In genomic region chr7:125555351-125555872, GRCm38 (mm10) we compare ENCODE assay signal across 12 mouse cellular contexts. TPM values are rescaled to one million over a fixed set of nuclear protein-coding genes. Genes with fewer than 3 reads are reported as not detected.
DNase-seq lines count a peak whose midpoint lies in the region; ATAC-seq and TF ChIP-seq lines count a peak whose summit lies in the region.
"Had no signal": no experiment of that assay in that cellular context is flagged by ENCODE, and none has a peak within 500 bp of the region (broad histone marks: within the 10 kb centered on the region; RNA-seq: fewer than 3 reads in every experiment).

No protein-coding gene starts in this region.

- peaks cover 32% of the 10 kb centered on the region for H3K4me1 ChIP-seq in heart, postnatal 0 days (ENCODE audit: control insufficient read depth, insufficient read depth)
- peaks cover 15% of the 10 kb centered on the region for H3K4me1 ChIP-seq in heart, embryonic 11.5 days (ENCODE audit: control insufficient read depth, insufficient read depth, low read length)
- peaks cover 97% of the 10 kb centered on the region for H3K4me1 ChIP-seq in G1E (ENCODE audit: insufficient read depth, low read depth, low read length)
- peaks cover 14% of the 10 kb centered on the region for H3K4me1 ChIP-seq in hindbrain, embryonic 12.5 days

- no peak for TF ChIP-seq EP300 in heart, postnatal 0 days (IDR thresholded peaks at IDR 0.05; ENCODE audit: low read depth)

- H3K4me2 ChIP-seq in heart, postnatal 0 days (ENCODE audit: low read depth, low read length): peak overlapping the region; percentile 20; the same call in 1 of the 2 replicates
- no peak overlapping the region for H3K4me2 ChIP-seq in heart, embryonic 11.5 days
- no peak overlapping the region for H3K4me2 ChIP-seq in hindbrain, embryonic 12.5 days (replicated peaks)
- H3K4me2 ChIP-seq: embryonic facial prominence, embryonic 15.5 days; neural tube, embryonic 12.5 days; stomach, embryonic 15.5 days had no signal

- no peak overlapping the region for H3K9ac ChIP-seq in heart, postnatal 0 days (replicated peaks; ENCODE audit: low read depth, low read length)
- no peak overlapping the region for H3K9ac ChIP-seq in heart, embryonic 11.5 days (ENCODE audit: low read depth, low read length)
- no peak overlapping the region for H3K9ac ChIP-seq in hindbrain, embryonic 12.5 days
- H3K9ac ChIP-seq: embryonic facial prominence, embryonic 15.5 days; neural tube, embryonic 12.5 days; stomach, embryonic 15.5 days had no signal

- DNase-seq in heart, postnatal 0 days (ENCODE audit: low spot score): no peak
- DNase-seq in G1E (ENCODE audit: low spot score): peak; percentile 72
- DNase-seq in kidney, adult 18-20 months: no peak
- no peak for DNase-seq in left cerebral cortex, adult 8-10 months (ENCODE audit: low spot score in 2 of 2)
- DNase-seq: kidney, adult 11 months had no signal

- H3K4me3 ChIP-seq in heart, postnatal 0 days (ENCODE audit: low read depth, low read length): no peak overlapping the region; the same call in 1 of the 2 replicates
- H3K4me3 ChIP-seq in heart, embryonic 11.5 days (ENCODE audit: low read depth, low read length): no peak overlapping the region
- peak overlapping the region; percentile 85; the same call in 1 of the 2 replicates for H3K4me3 ChIP-seq in G1E (ENCODE audit: low read depth, low read length)
- H3K4me3 ChIP-seq in hindbrain, embryonic 12.5 days: no peak overlapping the region
- H3K4me3 ChIP-seq: embryonic facial prominence, embryonic 15.5 days; neural tube, embryonic 12.5 days; stomach, embryonic 15.5 days had no signal

- no peak for ATAC-seq in heart, postnatal 0 days (ENCODE audit: insufficient read depth, low read depth)
- ATAC-seq in heart, embryonic 11.5 days (replicated peaks; ENCODE audit: insufficient number of reproducible peaks, low FRiP score, low TSS enrichment): no peak
- ATAC-seq in G1E (ENCODE audit: extremely low read depth, insufficient number of reproducible peaks, low FRiP score, poor library complexity, severe bottlenecking): peak; percentile 26; the same call in 1 of the 2 replicates
- ATAC-seq in hematopoietic stem cell, adult 5-6 weeks (replicated peaks in 1 of 2; ENCODE audit: insufficient read depth in 1 of 2, low FRiP score in 2 of 2, low TSS enrichment in 1 of 2, low read depth in 1 of 2, poor library complexity in 2 of 2, severe bottlenecking in 2 of 2): peak; percentile 58 to 67
- peak; percentile 58 for ATAC-seq in megakaryocyte, adult 5-6 weeks (ENCODE audit: poor library complexity, severe bottlenecking)
- no peak for ATAC-seq in hindbrain, embryonic 12.5 days (ENCODE audit: low FRiP score)

- WGBS in heart, postnatal 0 days: 69% methylated on average over 7 of the region's 7 CpGs
- whole genome bisulfite sequencing in heart, embryonic 11.5 days (ENCODE audit: insufficient replicate concordance): 74% methylated on average over 7 of the region's 7 CpGs
- 82% methylated on average over 7 of the region's 7 CpGs for WGBS in hindbrain, embryonic 12.5 days

- peak overlapping the region; percentile 14; the same call in 1 of the 2 replicates for H3K27ac ChIP-seq in heart, postnatal 0 days (ENCODE audit: low read depth)
- no peak overlapping the region for H3K27ac ChIP-seq in heart, embryonic 11.5 days (ENCODE audit: low read depth, low read length)
- H3K27ac ChIP-seq in hindbrain, embryonic 12.5 days: no peak overlapping the region
- H3K27ac ChIP-seq: embryonic facial prominence, embryonic 15.5 days; neural tube, embryonic 12.5 days; stomach, embryonic 15.5 days had no signal

- no peaks in the 10 kb centered on the region for H3K9me3 ChIP-seq in heart, postnatal 0 days (replicated peaks; ENCODE audit: control insufficient read depth, low read length)
- no peaks in the 10 kb centered on the region for H3K9me3 ChIP-seq in heart, embryonic 11.5 days (replicated peaks; ENCODE audit: control insufficient read depth, low read length)
- no peaks in the 10 kb centered on the region for H3K9me3 ChIP-seq in G1E (replicated peaks)
- no peaks in the 10 kb centered on the region for H3K9me3 ChIP-seq in hindbrain, embryonic 12.5 days (replicated peaks)
- H3K9me3 ChIP-seq: embryonic facial prominence, embryonic 15.5 days; neural tube, embryonic 12.5 days; stomach, embryonic 15.5 days had no signal

- H3K27me3 ChIP-seq in heart, postnatal 0 days (ENCODE audit: control insufficient read depth, insufficient read depth, low read length): no peaks in the 10 kb centered on the region
- H3K27me3 ChIP-seq in heart, embryonic 11.5 days (ENCODE audit: control insufficient read depth, insufficient read depth, low read length): peaks cover 11% of the 10 kb centered on the region
- no peaks in the 10 kb centered on the region for H3K27me3 ChIP-seq in G1E (ENCODE audit: insufficient read depth, low read length)
- H3K27me3 ChIP-seq in hindbrain, embryonic 12.5 days: peaks cover 25% of the 10 kb centered on the region
- H3K27me3 ChIP-seq: embryonic facial prominence, embryonic 15.5 days; stomach, embryonic 15.5 days had no signal

- H3K36me3 ChIP-seq in heart, postnatal 0 days (replicated peaks; ENCODE audit: control insufficient read depth, insufficient read depth, low read length): no peaks in the 10 kb centered on the region
- no peaks in the 10 kb centered on the region for H3K36me3 ChIP-seq in heart, embryonic 11.5 days (ENCODE audit: control insufficient read depth, insufficient read depth, low read length)
- peaks cover 54% of the 10 kb centered on the region for H3K36me3 ChIP-seq in G1E (replicated peaks)
- no peaks in the 10 kb centered on the region for H3K36me3 ChIP-seq in hindbrain, embryonic 12.5 days
- H3K36me3 ChIP-seq: embryonic facial prominence, embryonic 15.5 days; neural tube, embryonic 12.5 days; stomach, embryonic 15.5 days had no signal

- no peak for TF ChIP-seq CTCF in heart, postnatal 0 days (IDR thresholded peaks at IDR 0.05; ENCODE audit: low read depth)
- TF ChIP-seq CTCF in G1E (IDR thresholded peaks at IDR 0.05; ENCODE audit: low read depth, low read length): no peak

RNA-seq across cellular contexts. Expression of gene Il4ra, which starts 3.5 kb away (rescaled TPM):
- 19.5 and 30.7 TPM in 2 replicates for total RNA-seq in heart, postnatal 0 days (2014; rRNA removed; ENCODE audit: low replicate concordance)
- 4.8 and 5.1 TPM in 2 replicates for polyA plus RNA-seq in heart, postnatal 0 days (2015; fragmentation: Nextera tagmentation; extraction: Ambion mirVana)
- polyA plus RNA-seq in heart, embryonic 11.5 days (2014; fragmentation: Nextera tagmentation; extraction: Ambion mirVana): 1.5 and 1.6 TPM in 2 replicates
- total RNA-seq in G1E (2014; fragmentation: Nextera tagmentation): 21.1 and 23.5 TPM in 2 replicates
- total RNA-seq in G1E (2017): 35.8 and 38.4 TPM in 2 replicates
- polyA plus RNA-seq in G1E (2012): 25.9 and 27.8 TPM in 2 replicates
- 39.3 and 41.8 TPM in 2 replicates for total RNA-seq in hematopoietic stem cell, adult 5-6 weeks (2017)
- total RNA-seq in megakaryocyte, adult 5-6 weeks (2015): 11.9 and 15.9 TPM in 2 replicates
- total RNA-seq in megakaryocyte, adult 5-6 weeks (2017): 29.8 and 31.7 TPM in 2 replicates
- polyA plus RNA-seq in hindbrain, embryonic 12.5 days (2016; fragmentation: Nextera tagmentation; extraction: Ambion mirVana): 5.4 and 7.3 TPM in 2 replicates
- total RNA-seq in left cerebral cortex, adult 8-10 months (2022): 10 to 100 TPM in 1 of 4 experiments, 1 to 10 TPM in 3; 5.2 to 10.1 (median 8.0) TPM

RNA-seq across cellular contexts. Expression of gene Il21r, which starts 47.8 kb away (rescaled TPM):
- total RNA-seq in heart, postnatal 0 days (2014; rRNA removed; ENCODE audit: low replicate concordance): 0.19 TPM in 1 of 2 replicates, not detected in the other
- polyA plus RNA-seq in heart, postnatal 0 days (2015; fragmentation: Nextera tagmentation; extraction: Ambion mirVana): 0.12 and 0.19 TPM in 2 replicates
- 0.10 TPM in 1 of 2 replicates, not detected in the other for polyA plus RNA-seq in heart, embryonic 11.5 days (2014; fragmentation: Nextera tagmentation; extraction: Ambion mirVana)
- not detected in 2 replicates for total RNA-seq in G1E (2014; fragmentation: Nextera tagmentation)
- 0.16 and 0.23 TPM in 2 replicates for total RNA-seq in G1E (2017)
- polyA plus RNA-seq in G1E (2012): 0.11 and 0.14 TPM in 2 replicates
- total RNA-seq in hematopoietic stem cell, adult 5-6 weeks (2017): 10.3 and 18.1 TPM in 2 replicates
- total RNA-seq in megakaryocyte, adult 5-6 weeks (2015): 0.62 and 0.83 TPM in 2 replicates
- total RNA-seq in megakaryocyte, adult 5-6 weeks (2017): 1.8 and 2.2 TPM in 2 replicates
- polyA plus RNA-seq in hindbrain, embryonic 12.5 days (2016; fragmentation: Nextera tagmentation; extraction: Ambion mirVana): 0.30 and 0.57 TPM in 2 replicates
- total RNA-seq in left cerebral cortex, adult 8-10 months (2022): 1 to 10 TPM; 1.3 to 2.9 (median 2.1) TPM

Comparison
In these comparisons a context has a peak if more than half of its experiments do, and no peak if none do; other contexts are left out.
1. ATAC-seq: peak in G1E (single experiment), hematopoietic stem cell, adult 5-6 weeks (2 of 2) and megakaryocyte, adult 5-6 weeks (single experiment); none in heart, postnatal 0 days (single experiment), heart, embryonic 11.5 days (single experiment) and hindbrain, embryonic 12.5 days (single experiment).